ENCODE assay signal across 8 mouse cellular contexts in genomic region chr9:105611980-105612771, GRCm38 (mm10). TPM values are rescaled to one million over a fixed set of nuclear protein-coding genes. Genes with fewer than 3 reads are reported as not detected.
DNase-seq lines count a peak whose midpoint lies in the region; ATAC-seq and TF ChIP-seq lines count a peak whose summit lies in the region.

No protein-coding gene starts in this region.

- H3K4me2 ChIP-seq in liver, embryonic 12.5 days: no peak overlapping the region
- peak overlapping the region; percentile 30 for H3K4me2 ChIP-seq in myocyte (ENCODE audit: low read depth)

- no peaks in the 10 kb centered on the region for H3K4me1 ChIP-seq in liver, adult 2 months (ENCODE audit: control insufficient read depth, insufficient read depth, low read length)
- no peaks in the 10 kb centered on the region for H3K4me1 ChIP-seq in liver, embryonic 12.5 days

- H3K27me3 ChIP-seq in liver, adult 2 months (ENCODE audit: control insufficient read depth, insufficient read depth, low read length): no peaks in the 10 kb centered on the region
- no peaks in the 10 kb centered on the region for H3K27me3 ChIP-seq in liver, embryonic 12.5 days (replicated peaks)
- H3K27me3 ChIP-seq in myocyte (ENCODE audit: control insufficient read depth, insufficient read depth, insufficient read length): no peaks in the 10 kb centered on the region

- DNase-seq in liver, adult 2 months (ENCODE audit: extremely low read depth, low read depth, low spot score): no peak
- peak; percentile 9 to 14 for DNase-seq in cerebellum, postnatal 36 days
- DNase-seq in kidney, adult 9 months: peak; percentile 35
- no peak for DNase-seq in embryo, embryonic 10 days (ENCODE audit: low spot score)
- DNase-seq in urinary bladder, postnatal 14 days (ENCODE audit: low spot score): no peak
- DNase-seq in embryo, embryonic 11 days: no peak

- TF ChIP-seq POLR2A in liver, adult 2 months (IDR thresholded peaks at IDR 0.05; ENCODE audit: extremely low read depth, insufficient read depth, low read length): no peak
- TF ChIP-seq POLR2A in myocyte (IDR thresholded peaks at IDR 0.05; ENCODE audit: insufficient read length, low read depth): no peak

- no peaks in the 10 kb centered on the region for H3K79me2 ChIP-seq in liver, adult 2 months (ENCODE audit: control insufficient read depth, insufficient read depth, low read length)
- no peaks in the 10 kb centered on the region for H3K79me2 ChIP-seq in myocyte (ENCODE audit: control insufficient read depth, insufficient read depth)

- H3K9me3 ChIP-seq in liver, embryonic 12.5 days (replicated peaks): no peaks in the 10 kb centered on the region

- 79% methylated on average over 15 of the region's 15 CpGs for WGBS in liver, adult 2 months
- WGBS in liver, embryonic 12.5 days (ENCODE audit: insufficient replicate concordance): 43% methylated on average over 15 of the region's 15 CpGs

- no peak for TF ChIP-seq CTCF in liver, adult 2 months (IDR thresholded peaks at IDR 0.05; ENCODE audit: low read depth, low read length)

- no peak overlapping the region for H3ac ChIP-seq in myocyte (ENCODE audit: control insufficient read depth, insufficient read length)

- no peak for ATAC-seq in liver, embryonic 12.5 days

- 0 out of 2 replicates have a peak overlapping the region, but pooled peaks have one; percentile 7 for H3K27ac ChIP-seq in liver, adult 2 months (replicated peaks; ENCODE audit: insufficient read depth, low read depth, low read length)
- no peak overlapping the region for H3K27ac ChIP-seq in liver, embryonic 12.5 days

- no peaks in the 10 kb centered on the region for H3K36me3 ChIP-seq in liver, adult 2 months (ENCODE audit: control insufficient read depth, insufficient read depth, low read length)
- H3K36me3 ChIP-seq in liver, embryonic 12.5 days: no peaks in the 10 kb centered on the region
- H3K36me3 ChIP-seq in myocyte (ENCODE audit: control insufficient read depth, insufficient read depth): no peaks in the 10 kb centered on the region

- H3K4me3 ChIP-seq in liver, adult 2 months (ENCODE audit: insufficient read depth, low read depth, low read length): no peak overlapping the region
- no peak overlapping the region for H3K4me3 ChIP-seq in liver, embryonic 12.5 days
- no peak overlapping the region for H3K4me3 ChIP-seq in myocyte

- H3K9ac ChIP-seq in liver, adult 2 months (ENCODE audit: low read depth, low read length): no peak overlapping the region
- H3K9ac ChIP-seq in liver, embryonic 12.5 days: no peak overlapping the region

TF ChIP-seq in myocyte, 11 proteins besides CTCF, POLR2A, EP300 and RAD21:
- TF ChIP-seq REST (IDR thresholded peaks at IDR 0.05; ENCODE audit: insufficient read depth, insufficient read length) (no peak), SRF (IDR thresholded peaks at IDR 0.05; ENCODE audit: control insufficient read depth, insufficient read length, low read depth) (no peak), USF1 (IDR thresholded peaks at IDR 0.05; ENCODE audit: low read depth) (peak; percentile 6)

RNA-seq across cellular contexts. Expression of gene Pik3r4, which starts 30.6 kb away (rescaled TPM):
- 14.1 and 15.5 TPM in 2 replicates for total RNA-seq in liver, adult 2 months (2014; rRNA removed)
- polyA plus RNA-seq in liver, adult 2 months (2012; rRNA removed): 7.0 and 10.0 TPM in 2 replicates
- 11.9 and 12.1 TPM in 2 replicates for polyA plus RNA-seq in liver, embryonic 12.5 days (2016; fragmentation: Nextera tagmentation; extraction: Ambion mirVana)
- polyA plus RNA-seq in myocyte (2012; fragmentation: generic; extraction: Trizol): 10.9 TPM

Comparison
In these comparisons a context has a peak if more than half of its experiments do, and no peak if none do; other contexts are left out.
1. DNase-seq: peak in cerebellum, postnatal 36 days (2 of 2) and kidney, adult 9 months (single experiment); none in liver, adult 2 months (single experiment), embryo, embryonic 10 days (single experiment), urinary bladder, postnatal 14 days (single experiment) and embryo, embryonic 11 days (single experiment).